Mouse (Mus musculus): Measurements from ENCODE around the gene Klhdc8b.

DNA sequence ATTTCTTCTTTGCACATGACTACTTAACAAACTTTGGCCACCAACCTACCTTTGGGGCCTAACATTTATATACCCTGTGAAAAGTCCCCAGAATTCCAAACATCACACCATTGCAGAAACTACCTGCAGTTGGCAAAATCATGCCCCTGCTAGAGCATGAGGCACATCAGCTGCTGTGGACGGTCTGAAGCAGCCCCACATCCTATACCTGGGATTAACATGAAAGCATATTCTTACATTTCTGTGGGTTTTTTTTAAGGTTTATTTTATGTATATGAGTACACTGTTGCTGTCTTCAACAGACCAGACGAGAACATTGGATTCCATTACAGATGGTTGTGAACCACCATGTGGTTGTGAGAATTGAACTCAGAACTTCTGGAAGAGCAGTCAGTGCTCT lies 4.8 kb upstream of the Klhdc8b start:
- no peak for TF ChIP-seq CTCF (IDR thresholded peaks at IDR 0.05; ENCODE audit: low read depth)
- no peak for TF ChIP-seq EP300 (optimal IDR thresholded peaks at IDR 0.05)

All from stomach, postnatal 0 days (tissue).